Mouse (Mus musculus) right cerebral cortex, adult 18-20 months (tissue): Measurements from ENCODE around the gene Mrps25.

Experiments
- DNase-seq: peaks from one replicate; pipeline ENCODE4 v3.0.0; 2022; ENCODE audit warnings: mixed read lengths

The Mrps25 gene

DNA sequence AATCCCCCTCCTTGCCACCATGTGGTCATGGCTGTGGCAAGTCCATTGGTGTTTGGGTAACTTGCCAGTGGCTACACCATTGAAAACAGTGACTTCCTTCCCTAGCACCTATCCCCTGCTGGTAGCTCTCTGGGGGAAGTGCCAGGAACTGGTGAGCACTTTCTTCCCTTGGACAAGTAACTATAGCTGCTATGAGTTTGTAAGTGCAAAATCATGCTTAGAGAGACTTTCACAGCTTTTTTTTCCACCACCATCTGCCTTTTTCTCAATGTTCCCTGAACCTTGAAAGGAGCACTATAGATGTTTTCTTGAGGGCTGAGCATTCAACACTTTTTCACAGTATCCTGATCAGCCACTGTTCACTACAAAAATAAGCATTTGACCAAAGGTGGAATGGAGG lies 59.3 kb downstream of the Mrps25 start:
- DNase-seq: peak; percentile 47
